Comparison of ENCODE assay signal across 8 mouse cellular contexts in the genomic region with DNA sequence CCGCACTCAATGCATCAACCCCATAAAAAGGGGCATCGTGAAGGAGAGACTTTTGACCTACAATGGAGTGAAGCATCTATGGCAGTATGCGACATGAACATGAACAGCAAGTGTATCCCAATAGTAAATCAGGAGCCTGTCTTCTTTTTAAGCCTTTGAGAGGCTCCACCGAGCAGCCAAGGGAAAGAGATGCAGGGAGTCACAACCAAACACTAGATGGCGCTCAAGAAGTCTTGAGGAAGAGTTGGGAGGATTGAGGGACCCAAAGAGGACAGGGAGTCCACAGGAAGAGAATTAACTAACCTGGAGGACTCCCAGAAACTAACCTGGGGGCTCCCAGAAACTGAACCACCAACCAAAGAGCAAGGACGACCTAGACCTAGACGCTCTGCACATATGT. TPM values are rescaled to one million over a fixed set of nuclear protein-coding genes. Genes with fewer than 3 reads are reported as not detected.
DNase-seq lines count a peak whose midpoint lies in the region; ATAC-seq lines count a peak whose summit lies in the region.

No protein-coding gene starts in this region.

- WGBS in liver, embryonic 12.5 days (ENCODE audit: insufficient replicate concordance): 26% methylated on average over 7 of the region's 7 CpGs

- no peaks in the 10 kb centered on the region for H3K4me1 ChIP-seq in liver, embryonic 12.5 days

- H3K9me3 ChIP-seq in liver, embryonic 12.5 days (replicated peaks): no peaks in the 10 kb centered on the region

- no peak overlapping the region for H3K27ac ChIP-seq in liver, embryonic 12.5 days

- no peak overlapping the region for H3K4me2 ChIP-seq in liver, embryonic 12.5 days

- no peak overlapping the region for H3K9ac ChIP-seq in liver, embryonic 12.5 days

- H3K27me3 ChIP-seq in liver, embryonic 12.5 days (replicated peaks): no peaks in the 10 kb centered on the region

- H3K36me3 ChIP-seq in liver, embryonic 12.5 days: no peaks in the 10 kb centered on the region

- peak; percentile 51 to 63 for DNase-seq in cerebellum, postnatal 14 days
- DNase-seq in liver: peak; percentile 34
- DNase-seq in embryo, embryonic 11 days: peak; percentile 62
- DNase-seq in retina, embryonic 14.5 days (ENCODE audit: low spot score): peak; percentile 57
- no peak for DNase-seq in gastrocnemius, postnatal 4 days (ENCODE audit: low spot score in 2 of 2)
- DNase-seq in right cerebral cortex, postnatal 4 days: no peak

- H3K4me3 ChIP-seq in liver, embryonic 12.5 days: no peak overlapping the region

- no peak for ATAC-seq in cerebellum, adult (ENCODE audit: insufficient number of reproducible peaks, low FRiP score, low TSS enrichment)
- no peak for ATAC-seq in liver, embryonic 12.5 days

RNA-seq across cellular contexts. Expression of a gene that starts 20.7 kb away (rescaled TPM):
- 735 and 768 TPM in 2 replicates for polyA plus RNA-seq in liver, embryonic 12.5 days (2016; fragmentation: Nextera tagmentation; extraction: Ambion mirVana)
- total RNA-seq in gastrocnemius, postnatal 4 days (2021): 100 to 1,000 TPM; 692 to 818 TPM

RNA-seq across cellular contexts. Expression of a gene that starts 37.7 kb away (rescaled TPM):
- polyA plus RNA-seq in liver, embryonic 12.5 days (2016; fragmentation: Nextera tagmentation; extraction: Ambion mirVana): 2.1 and 2.3 TPM in 2 replicates
- total RNA-seq in gastrocnemius, postnatal 4 days (2021): 10 to 100 TPM; 26.4 to 30.1 TPM

RNA-seq across cellular contexts. Expression of a gene that starts 46.5 kb away (rescaled TPM):
- not detected in 2 replicates for polyA plus RNA-seq in liver, embryonic 12.5 days (2016; fragmentation: Nextera tagmentation; extraction: Ambion mirVana)
- 10 to 100 TPM; 46.3 to 63.6 TPM for total RNA-seq in gastrocnemius, postnatal 4 days (2021)

RNA-seq across cellular contexts. Expression of a gene that starts 47.0 kb away (rescaled TPM):
- polyA plus RNA-seq in liver, embryonic 12.5 days (2016; fragmentation: Nextera tagmentation; extraction: Ambion mirVana): 4.1 and 5.0 TPM in 2 replicates
- total RNA-seq in gastrocnemius, postnatal 4 days (2021): 1 to 10 TPM; 1.9 to 4.9 TPM

Comparison
In these comparisons a context has a peak if more than half of its experiments do, and no peak if none do; other contexts are left out.
1. DNase-seq: peak in cerebellum, postnatal 14 days (2 of 2), liver (single experiment), embryo, embryonic 11 days (single experiment) and retina, embryonic 14.5 days (single experiment); none in gastrocnemius, postnatal 4 days (0 of 2) and right cerebral cortex, postnatal 4 days (single experiment).